Mouse (Mus musculus) heart, adult 2 months (tissue): ENCODE results near the gene Fam50b. TPM values are rescaled to one million over a fixed set of nuclear protein-coding genes. Genes with fewer than 3 reads are reported as not detected.

ENCODE experiments used
- DNase-seq, 2 experiments: peaks; one replicate each; pipeline ENCODE4 v3.0.0; 2021
- H3K27ac ChIP-seq: fragments of 200-600 bp; 2 replicates; pipeline ENCODE4 v1.8.1; 2022
- H3K27me3 ChIP-seq: fragments of 200-500 bp; 2 replicates; pipeline ENCODE4 v1.6.1; 2012; ENCODE audit warnings: mild to moderate bottlenecking, low read length, inconsistent platforms, mixed read lengths; ENCODE audit not compliant: control insufficient read depth, insufficient read depth
- H3K36me3 ChIP-seq: fragments of 200-500 bp; 2 replicates; pipeline ENCODE4 v1.6.1; 2012; ENCODE audit warnings: low read length, inconsistent platforms; ENCODE audit not compliant: control insufficient read depth, insufficient read depth
- H3K4me1 ChIP-seq: fragments of 200-500 bp; 2 replicates; pipeline ENCODE4 v1.6.1; 2011; ENCODE audit warnings: low read length; ENCODE audit not compliant: control insufficient read depth, insufficient read depth
- H3K4me3 ChIP-seq: fragments of 200-600 bp; 2 replicates; pipeline ENCODE4 v1.8.1; 2022
- H3K79me2 ChIP-seq: fragments of 200-500 bp; replicated peaks from 2 replicates; pipeline ENCODE4 v1.6.1; 2012; ENCODE audit warnings: mild to moderate bottlenecking, inconsistent platforms, low read length, moderate library complexity, mixed read lengths; ENCODE audit not compliant: control insufficient read depth, insufficient read depth
- H3K9ac ChIP-seq: fragments of 200-500 bp; 2 replicates; pipeline ENCODE4 v1.6.1; 2012; ENCODE audit warnings: low read depth, mild to moderate bottlenecking, control low read depth, inconsistent platforms, low read length, mixed read lengths
- CTCF ChIP-seq: fragments of 200-600 bp; IDR thresholded peaks from 2 replicates; pipeline ENCODE4 v1.8.1; 2022; ENCODE audit warnings: antibody characterized with exemption, mild to moderate bottlenecking, moderate library complexity
- EP300 ChIP-seq: fragments of 200-500 bp; IDR thresholded peaks from 2 replicates; pipeline ENCODE4 v1.6.1; 2011; ENCODE audit warnings: low read depth, low read length, control low read depth; ENCODE audit not compliant: insufficient read depth
- POLR2A ChIP-seq: fragments of 200-500 bp; IDR thresholded peaks from 2 replicates; pipeline ENCODE4 v1.6.1; 2011; ENCODE audit warnings: mild to moderate bottlenecking, low read depth, low read length, control low read depth; ENCODE audit not compliant: insufficient read depth
- WGBS: fragments of 180-500 bp; shearing (Covaris S2); methylation state at CpG from one replicate; pipeline ENCODE4 v1.1.7; 2018; 5-methylcytosine and 5-hydroxymethylcytosine counted together
- intact Hi-C: fragments of 180-260 bp; cut with DNase I; formaldehyde crosslinking; loops from one replicate; pipeline ENCODE4 v1.15.1; 2025
- polyA plus RNA-seq: library from polyadenylated mRNA; depleted of rRNA; stranded (reverse); fragments of >200 nt; gene quantifications from 2 replicates; pipeline ENCODE4 v1.2.3, GENCODE M21; 2012
- total RNA-seq, 2 experiments: library from RNA; stranded (reverse); gene quantifications; 2 replicates each; pipeline ENCODE4 v1.2.3; 2021

Fam50b gene
- total and polyA plus RNA-seq, 3 experiments: not detected

DNA sequence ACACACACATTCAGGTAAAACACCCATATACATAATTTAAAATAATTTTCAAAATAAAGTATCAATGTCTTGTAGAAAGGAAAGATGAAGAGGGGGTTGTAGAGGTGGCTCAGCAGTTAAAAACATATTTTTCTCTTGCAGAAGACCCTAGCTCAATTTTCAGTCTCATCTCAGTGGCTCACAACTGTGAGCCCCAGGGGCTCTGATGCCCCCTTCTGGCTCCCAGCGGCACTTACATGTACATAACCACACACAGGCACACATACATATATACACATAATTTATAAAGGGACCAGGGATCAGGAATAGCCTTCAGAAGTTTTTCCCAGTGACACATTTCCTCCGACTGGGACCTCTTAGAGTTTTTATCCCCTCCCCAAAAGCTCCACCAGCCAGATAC lies 7.6 kb upstream of the Fam50b start:
- no peak for DNase-seq
- Histone ChIP-seq H3K4me3 (no peak overlapping the region), H3K27me3 (no peaks in the 10 kb centered on the region), H3K27ac (no peak overlapping the region), H3K36me3 (no peaks in the 10 kb centered on the region; the same call in 1 of the 2 replicates), H3K9ac (no peak overlapping the region), H3K4me1 (peaks cover 12% of the 10 kb centered on the region), H3K79me2 (no peaks in the 10 kb centered on the region)
- intact Hi-C loops: loop anchor here (5.0 kb wide), 1 partner anchor 65 kb away; no protein-coding TSS in a partner anchor
- no peak for TF ChIP-seq EP300
- peak; percentile 36 for TF ChIP-seq CTCF
- 98% methylated on average over 2 of the region's 2 CpGs for WGBS

DNA sequence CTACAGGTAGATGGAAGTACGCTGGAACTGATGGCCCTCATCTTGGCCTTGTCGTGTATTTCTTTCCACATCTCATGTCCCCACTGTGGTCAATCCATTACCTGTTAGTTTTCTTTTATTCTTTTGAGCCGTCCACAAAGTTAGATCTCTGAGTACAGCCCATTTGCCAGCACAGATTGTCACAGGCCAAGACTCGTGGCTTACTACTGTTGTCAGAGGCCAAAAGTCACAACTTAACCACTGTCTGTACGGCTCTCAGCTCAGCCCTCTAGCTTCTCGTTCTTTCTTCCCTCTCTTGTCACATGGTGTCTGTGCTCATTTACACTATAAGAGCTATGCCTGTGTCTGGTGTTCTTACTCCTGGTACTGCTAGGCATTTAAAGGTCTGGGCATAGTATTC lies 3.1 kb upstream of the Fam50b start:
- DNase-seq: no peak
- no peak overlapping the region for H3K9ac ChIP-seq
- H3K36me3 ChIP-seq: no peaks in the 10 kb centered on the region
- no peak overlapping the region for H3K4me3 ChIP-seq
- intact Hi-C loops: no loop called here
- TF ChIP-seq EP300 (no peak), CTCF (no peak), POLR2A (no peak)
- no peaks in the 10 kb centered on the region for H3K27me3 ChIP-seq
- H3K4me1 ChIP-seq: no peaks in the 10 kb centered on the region
- 90% methylated on average over 6 of the region's 6 CpGs for WGBS
- no peaks in the 10 kb centered on the region for H3K79me2 ChIP-seq
- H3K27ac ChIP-seq: no peak overlapping the region

DNA sequence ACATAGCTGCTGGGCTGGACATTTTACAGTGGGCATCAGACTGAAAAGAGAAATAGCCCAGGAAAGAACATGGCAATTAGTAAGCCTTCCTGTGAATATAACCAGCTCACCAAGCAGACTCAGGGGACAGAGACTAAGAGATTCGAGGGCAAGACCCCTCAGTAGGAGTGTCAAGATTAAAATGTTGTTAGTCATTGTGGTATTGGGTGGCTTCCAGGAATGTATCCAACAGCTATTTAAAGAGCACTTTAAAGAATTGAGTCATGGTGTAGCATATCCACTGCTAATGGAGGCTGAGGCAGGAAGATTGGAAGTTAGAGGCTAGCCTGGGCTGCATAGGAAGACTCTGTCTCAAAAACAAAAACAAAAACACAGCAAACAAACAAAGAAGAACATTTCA lies 870 bp upstream of the Fam50b start:
- H3K4me1 ChIP-seq: no peaks in the 10 kb centered on the region
- H3K79me2 ChIP-seq: no peaks in the 10 kb centered on the region
- TF ChIP-seq CTCF (no peak), POLR2A (no peak), EP300 (no peak)
- no peaks in the 10 kb centered on the region for H3K36me3 ChIP-seq
- no peak overlapping the region for H3K27ac ChIP-seq
- 29% methylated on average over 1 of the region's 1 CpGs for WGBS
- no peaks in the 10 kb centered on the region for H3K27me3 ChIP-seq
- no peak for DNase-seq
- intact Hi-C loops: no loop called here
- H3K9ac ChIP-seq: no peak overlapping the region
- H3K4me3 ChIP-seq: no peak overlapping the region

DNA sequence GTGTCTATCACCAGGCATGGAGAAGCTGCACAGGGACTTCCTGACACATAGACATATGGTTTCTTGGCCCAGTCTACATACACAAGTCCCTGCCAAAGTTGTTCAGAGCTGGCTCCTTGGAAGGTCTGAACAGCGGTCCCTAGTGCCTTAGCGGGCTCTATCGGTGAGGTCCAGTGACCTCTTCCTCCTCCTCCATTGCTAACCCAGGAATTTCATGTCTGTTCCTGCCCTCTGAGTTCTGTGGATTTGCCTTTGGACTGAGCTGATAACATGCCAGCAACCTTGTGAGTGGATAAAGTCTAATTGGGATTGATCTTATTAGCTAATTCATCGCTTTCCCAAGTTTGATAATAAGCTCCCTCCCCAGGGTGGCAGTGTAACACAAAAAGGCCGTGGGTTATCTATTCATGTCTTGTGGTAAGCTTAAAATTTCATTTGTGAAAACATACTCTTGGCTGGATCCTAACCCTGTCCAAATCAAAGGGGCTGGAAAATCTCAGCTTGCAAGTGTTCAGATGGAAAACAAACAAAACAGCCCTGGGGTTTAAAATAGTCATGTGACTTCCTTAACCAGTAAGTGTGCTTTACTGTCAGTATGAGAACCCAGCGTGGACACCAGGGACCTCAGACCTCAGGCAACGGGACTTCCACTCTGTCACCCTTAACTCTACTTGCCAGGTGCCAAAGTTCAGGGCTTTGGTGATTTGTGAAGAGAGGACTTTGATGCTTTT lies 3.5 kb downstream of the Fam50b start:
- H3K9ac ChIP-seq: no peak overlapping the region
- DNase-seq: no peak
- WGBS: 57% methylated on average over 7 of the region's 7 CpGs
- no peaks in the 10 kb centered on the region for H3K79me2 ChIP-seq
- no peaks in the 10 kb centered on the region for H3K36me3 ChIP-seq
- no peak for TF ChIP-seq EP300
- TF ChIP-seq CTCF: peak; percentile 21
- intact Hi-C loops: no loop called here
- no peak overlapping the region for H3K27ac ChIP-seq
- H3K4me3 ChIP-seq: no peak overlapping the region
- H3K4me1 ChIP-seq: no peaks in the 10 kb centered on the region
- no peaks in the 10 kb centered on the region for H3K27me3 ChIP-seq

DNA sequence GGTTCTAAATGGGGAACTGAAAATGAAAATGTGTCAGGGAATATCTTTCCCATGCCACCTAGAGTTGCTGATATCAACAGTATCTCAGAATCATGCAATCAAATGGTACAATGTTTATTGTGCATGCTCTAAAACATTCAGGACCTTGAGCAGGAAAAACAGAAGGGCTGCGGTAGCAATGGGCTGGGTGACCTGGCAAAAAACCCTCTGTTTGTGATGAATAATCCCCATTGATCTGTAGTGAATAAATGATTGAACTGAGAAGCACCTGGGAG lies 4.0 kb downstream of the Fam50b start:
- Histone ChIP-seq H3K9ac (no peak overlapping the region), H3K36me3 (no peaks in the 10 kb centered on the region), H3K4me1 (no peaks in the 10 kb centered on the region), H3K27me3 (no peaks in the 10 kb centered on the region), H3K27ac (no peak overlapping the region), H3K4me3 (no peak overlapping the region), H3K79me2 (no peaks in the 10 kb centered on the region)
- no peak for TF ChIP-seq CTCF
- no peak for TF ChIP-seq POLR2A
- TF ChIP-seq EP300: no peak
- intact Hi-C loops: no loop called here
- WGBS: 54% methylated on average over 1 of the region's 1 CpGs
- DNase-seq: no peak

DNA sequence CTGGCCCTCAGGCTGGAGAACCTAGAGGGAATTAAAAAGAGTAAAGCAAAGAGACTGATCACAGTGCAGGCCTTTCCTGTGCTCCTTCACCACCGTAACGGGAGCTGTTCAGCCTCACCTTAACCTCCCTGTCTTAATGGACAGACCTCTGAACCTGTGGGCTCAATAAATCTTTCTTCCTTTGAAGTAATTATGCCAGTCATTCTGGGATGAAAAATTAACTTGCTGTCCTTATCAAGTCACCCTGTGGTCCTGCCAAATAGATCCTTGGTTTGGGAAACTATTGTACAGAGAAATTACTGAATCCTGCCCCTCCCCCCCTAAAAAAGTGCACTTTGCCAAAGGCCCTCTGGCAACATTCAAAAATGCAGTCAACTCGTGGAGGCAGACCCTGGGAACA lies 4.4 kb downstream of the Fam50b start:
- Histone ChIP-seq H3K4me3 (no peak overlapping the region), H3K36me3 (no peaks in the 10 kb centered on the region), H3K27me3 (no peaks in the 10 kb centered on the region), H3K4me1 (no peaks in the 10 kb centered on the region), H3K9ac (no peak overlapping the region), H3K79me2 (no peaks in the 10 kb centered on the region), H3K27ac (no peak overlapping the region)
- intact Hi-C loops: no loop called here
- DNase-seq: no peak
- 80% methylated on average over 3 of the region's 3 CpGs for WGBS
- TF ChIP-seq EP300 (no peak), CTCF (no peak), POLR2A (no peak)
